Mouse (Mus musculus) stomach, postnatal 0 days (tissue): ENCODE results near the gene Fam13c.

Experiments used
- CTCF ChIP-seq: IDR thresholded peaks from 2 replicates; pipeline ENCODE4 v1.5.1; 2016; ENCODE audit warnings: antibody characterized with exemption, low read depth, mild to moderate bottlenecking, moderate library complexity
- EP300 ChIP-seq: optimal IDR thresholded peaks from 2 replicates; pipeline ENCODE3; 2016; ENCODE audit warnings: antibody characterized with exemption

DNA sequence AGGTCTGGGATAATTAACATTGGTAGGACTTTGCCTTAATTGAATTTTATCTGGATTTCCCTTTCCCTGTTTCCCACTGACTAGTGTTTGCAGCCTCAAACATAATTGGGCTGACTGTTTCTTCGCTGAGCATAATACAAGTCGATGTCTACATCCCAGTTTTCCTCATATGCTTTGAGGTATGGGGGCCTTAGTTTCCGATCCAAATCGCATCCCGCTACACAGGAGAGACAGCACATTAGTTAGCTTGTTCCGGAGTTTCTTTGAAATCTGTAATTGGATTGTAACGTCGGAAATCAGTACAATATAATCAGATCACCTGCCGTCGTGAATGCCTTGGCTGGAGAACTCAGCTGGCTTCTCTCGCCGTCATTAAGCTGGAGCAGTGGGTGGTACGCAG lies 59.0 kb downstream of the Fam13c start:
- TF ChIP-seq CTCF (no peak), EP300 (no peak)
